Comparison of ENCODE assay signal across 17 mouse cellular contexts in the genomic region with DNA sequence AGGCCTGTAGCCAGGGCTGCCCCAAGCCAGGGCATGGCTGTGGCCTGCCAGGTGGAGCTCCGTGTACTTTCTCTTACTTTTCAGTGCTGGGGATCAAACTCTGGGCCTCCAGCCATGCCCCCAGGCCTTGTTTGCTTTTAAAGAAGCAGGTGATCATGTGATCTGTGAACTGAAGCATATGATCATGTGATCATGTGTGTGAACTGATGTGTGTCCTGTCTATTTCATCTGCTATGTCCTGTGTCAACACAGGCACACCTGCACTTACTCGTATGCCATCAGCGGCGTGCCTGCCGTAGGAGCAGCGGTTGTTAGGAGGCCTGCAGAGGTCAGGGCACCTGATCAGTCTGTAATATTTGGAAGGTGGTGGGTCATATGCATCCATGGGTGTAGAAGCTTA. TPM values are rescaled to one million over a fixed set of nuclear protein-coding genes. Genes with fewer than 3 reads are reported as not detected.
DNase-seq lines count a peak whose midpoint lies in the region; ATAC-seq and TF ChIP-seq lines count a peak whose summit lies in the region.
"Had no signal": no experiment of that assay in that cellular context is flagged by ENCODE, and none has a peak within 500 bp of the region (broad histone marks: within the 10 kb centered on the region; RNA-seq: fewer than 3 reads in every experiment).

No protein-coding gene starts in this region.

- no peak for ATAC-seq in heart, embryonic 15.5 days (replicated peaks; ENCODE audit: insufficient number of reproducible peaks, insufficient read depth, low FRiP score, low read depth)
- ATAC-seq in liver, embryonic 12.5 days = no peak

- H3K4me3 ChIP-seq in heart, embryonic 15.5 days = no peak overlapping the region
- no peak overlapping the region for H3K4me3 ChIP-seq in liver, adult 2 months (ENCODE audit: insufficient read depth, low read depth, low read length)
- no peak overlapping the region for H3K4me3 ChIP-seq in liver, embryonic 12.5 days
- H3K4me3 ChIP-seq in CH12.LX (replicated peaks in 1 of 3; ENCODE audit: low read depth in 2 of 3, low read length in 2 of 3, poor library complexity in 1 of 3) = peak overlapping the region in 1 of 3 experiments; percentile 47
- no peak overlapping the region for H3K4me3 ChIP-seq in brown adipose tissue, adult 24 weeks (ENCODE audit: insufficient read depth, low read depth, low read length)
- H3K4me3 ChIP-seq: lung, embryonic 15.5 days; midbrain, embryonic 15.5 days had no signal

- peaks cover 18% of the 10 kb centered on the region for H3K36me3 ChIP-seq in heart, embryonic 15.5 days
- 0 out of 2 replicates have a peak, but pooled peaks cover 3% of the 10 kb centered on the region for H3K36me3 ChIP-seq in liver, adult 2 months (ENCODE audit: control insufficient read depth, insufficient read depth, low read length)
- peaks cover 90% of the 10 kb centered on the region for H3K36me3 ChIP-seq in liver, embryonic 12.5 days
- peaks cover 54 to 86% of the 10 kb centered on the region in 2 experiments for H3K36me3 ChIP-seq in CH12.LX (replicated peaks in 1 of 2; ENCODE audit: control insufficient read depth in 1 of 2, insufficient read depth in 1 of 2, low read length in 1 of 2)

- no peaks in the 10 kb centered on the region for H3K27me3 ChIP-seq in heart, embryonic 15.5 days
- H3K27me3 ChIP-seq in liver, adult 2 months (ENCODE audit: control insufficient read depth, insufficient read depth, low read length) = no peaks in the 10 kb centered on the region
- H3K27me3 ChIP-seq in liver, embryonic 12.5 days (replicated peaks) = no peaks in the 10 kb centered on the region
- no peaks in the 10 kb centered on the region for H3K27me3 ChIP-seq in CH12.LX (replicated peaks)
- H3K27me3 ChIP-seq: lung, embryonic 15.5 days; midbrain, embryonic 15.5 days; Patski had no signal

- H3K79me2 ChIP-seq in liver, adult 2 months (ENCODE audit: control insufficient read depth, insufficient read depth, low read length) = peaks cover 23% of the 10 kb centered on the region; the same call in 1 of the 2 replicates
- H3K79me2 ChIP-seq in CH12.LX (replicated peaks; ENCODE audit: control insufficient read depth, extremely low read depth, insufficient read depth, poor library complexity, severe bottlenecking) = peaks cover 38% of the 10 kb centered on the region

- H3K4me1 ChIP-seq in heart, embryonic 15.5 days (replicated peaks) = peaks cover 50% of the 10 kb centered on the region
- H3K4me1 ChIP-seq in liver, adult 2 months (ENCODE audit: control insufficient read depth, insufficient read depth, low read length) = peaks cover 52% of the 10 kb centered on the region
- H3K4me1 ChIP-seq in liver, embryonic 12.5 days = peaks cover 10% of the 10 kb centered on the region; the same call in 1 of the 2 replicates
- H3K4me1 ChIP-seq in CH12.LX (ENCODE audit: control insufficient read depth in 1 of 2, insufficient read depth in 2 of 2) = peaks cover 8 to 59% of the 10 kb centered on the region in 2 experiments
- H3K4me1 ChIP-seq in brown adipose tissue, adult 24 weeks (ENCODE audit: control insufficient read depth, insufficient read depth, insufficient read length, low read length) = peaks cover 14% of the 10 kb centered on the region

- H3K9me3 ChIP-seq in heart, embryonic 15.5 days (replicated peaks) = no peaks in the 10 kb centered on the region
- no peaks in the 10 kb centered on the region for H3K9me3 ChIP-seq in liver, embryonic 12.5 days (replicated peaks)
- no peaks in the 10 kb centered on the region for H3K9me3 ChIP-seq in CH12.LX (replicated peaks; ENCODE audit: low read length)
- H3K9me3 ChIP-seq: lung, embryonic 15.5 days; midbrain, embryonic 15.5 days had no signal

- peak overlapping the region; percentile 74 for H3K27ac ChIP-seq in heart, embryonic 15.5 days
- peak overlapping the region; percentile 53 for H3K27ac ChIP-seq in liver, adult 2 months (replicated peaks; ENCODE audit: insufficient read depth, low read depth, low read length)
- no peak overlapping the region for H3K27ac ChIP-seq in liver, embryonic 12.5 days
- H3K27ac ChIP-seq in CH12.LX (ENCODE audit: insufficient read depth, low read depth) = peak overlapping the region; percentile 71
- H3K27ac ChIP-seq in brown adipose tissue, adult 24 weeks (replicated peaks; ENCODE audit: low read depth, low read length) = 0 out of 2 replicates have a peak overlapping the region, but pooled peaks have one; percentile 8
- H3K27ac ChIP-seq: hindbrain, embryonic 14.5 days; kidney, postnatal 0 days; midbrain, embryonic 15.5 days had no signal

- no peak overlapping the region for H3K9ac ChIP-seq in heart, embryonic 15.5 days
- no peak overlapping the region for H3K9ac ChIP-seq in liver, adult 2 months (ENCODE audit: low read depth, low read length)
- no peak overlapping the region for H3K9ac ChIP-seq in liver, embryonic 12.5 days
- no peak overlapping the region for H3K9ac ChIP-seq in CH12.LX (ENCODE audit: insufficient read depth, low read depth)
- H3K9ac ChIP-seq: hindbrain, embryonic 14.5 days; lung, embryonic 15.5 days; midbrain, embryonic 15.5 days had no signal

- no peak for TF ChIP-seq RAD21 in CH12.LX (IDR thresholded peaks at IDR 0.05; ENCODE audit: low read depth, low read length)

- H3K4me2 ChIP-seq in heart, embryonic 15.5 days = no peak overlapping the region
- no peak overlapping the region for H3K4me2 ChIP-seq in liver, embryonic 12.5 days
- peak overlapping the region; percentile 34; the same call in 1 of the 2 replicates for H3K4me2 ChIP-seq in CH12.LX (ENCODE audit: insufficient read depth, low read depth, poor library complexity, severe bottlenecking)
- H3K4me2 ChIP-seq: hindbrain, embryonic 14.5 days; lung, embryonic 15.5 days; midbrain, embryonic 15.5 days had no signal

- in situ Hi-C loops in CH12.LX (cut with MboI; ENCODE audit: low pct_ligation_motif_present, low pct_unique_long_range_greater_than_20kb, low sequenced_read_pairs) = loop anchor here (25.0 kb wide), 1 partner anchor 253 kb away; no protein-coding TSS in a partner anchor

- TF ChIP-seq CTCF in liver, adult 2 months (IDR thresholded peaks at IDR 0.05; ENCODE audit: low read depth, low read length) = no peak
- TF ChIP-seq CTCF in CH12.LX (conservative IDR thresholded peaks at IDR 0.05 in 1 of 2, IDR thresholded peaks at IDR 0.05 in 1 of 2; ENCODE audit: low read depth in 2 of 2, low read length in 2 of 2) = no peak

- no peak for TF ChIP-seq POLR2A in liver, adult 2 months (IDR thresholded peaks at IDR 0.05; ENCODE audit: extremely low read depth, insufficient read depth, low read length)
- no peak for TF ChIP-seq POLR2A in CH12.LX (IDR thresholded peaks at IDR 0.05; ENCODE audit: low read depth, low read length)

- DNase-seq in heart, adult 18-20 months = no peak
- DNase-seq in liver, adult 2 months (ENCODE audit: extremely low read depth, low read depth, low spot score) = peak; percentile 92
- peak; percentile 52 for DNase-seq in CH12.LX (ENCODE audit: extremely low read depth)
- no peak for DNase-seq in adrenal gland, postnatal 10 days
- DNase-seq in left cerebral cortex, adult 18-20 months (ENCODE audit: low spot score in 2 of 2) = no peak
- DNase-seq: cerebellum, postnatal 25 days; gastrocnemius, postnatal 36 days; thymus, postnatal 36 days had no signal

- no peak for TF ChIP-seq EP300 in CH12.LX (IDR thresholded peaks at IDR 0.05; ENCODE audit: low read length)

- dilution Hi-C loops in CH12.LX (cut with MboI; ENCODE audit: extremely low pct_ligation_motif_present, extremely low pct_unique_long_range_greater_than_20kb, low sequenced_read_pairs) = no loop called here

- 74% methylated on average over 6 of the region's 6 CpGs for WGBS in heart, embryonic 15.5 days
- 24% methylated on average over 6 of the region's 6 CpGs for WGBS in liver, adult 2 months
- 90% methylated on average over 6 of the region's 6 CpGs for WGBS in liver, embryonic 12.5 days (ENCODE audit: insufficient replicate concordance)

RNA-seq across cellular contexts. Expression of gene Ube2g2, which starts 11.9 kb away (rescaled TPM):
- polyA plus RNA-seq in heart, embryonic 15.5 days (2015; fragmentation: Nextera tagmentation; extraction: Ambion mirVana) = 66.3 and 85.1 TPM in 2 replicates
- 10 to 100 TPM; 80.9 to 82.8 TPM for total RNA-seq in heart, adult 18-20 months (2021)
- 21.6 and 22.3 TPM in 2 replicates for total RNA-seq in liver, adult 2 months (2014; rRNA removed)
- polyA plus RNA-seq in liver, adult 2 months (2012; rRNA removed) = 30.4 and 34.2 TPM in 2 replicates
- polyA plus RNA-seq in liver, embryonic 12.5 days (2016; fragmentation: Nextera tagmentation; extraction: Ambion mirVana) = 55.7 and 59.9 TPM in 2 replicates
- total RNA-seq in CH12.LX (2012; rRNA removed) (28.7 and 41.2 TPM in 2 replicates), CH12.LX (2014; rRNA removed) (32.6 and 40.8 TPM in 2 replicates)
- 59.4 and 72.2 TPM in 2 replicates for polyA plus RNA-seq in CH12.LX (2012; ENCODE audit: insufficient read length, low read depth)
- polyA plus RNA-seq in brown adipose tissue, adult 24 weeks (2012; ENCODE audit: insufficient read depth, insufficient read length, missing spikeins) = 23.3 and 26.1 TPM in 2 replicates
- total RNA-seq in adrenal gland, postnatal 10 days (2021) = 10 to 100 TPM; 44.4 to 46.1 TPM
- total RNA-seq in left cerebral cortex, adult 18-20 months (2021) = 10 to 100 TPM; 46.1 to 53.8 TPM

RNA-seq across cellular contexts. Expression of gene Gm49325, which starts 28.0 kb away (rescaled TPM):
- polyA plus RNA-seq in heart, embryonic 15.5 days (2015; fragmentation: Nextera tagmentation; extraction: Ambion mirVana) = 0.60 and 3.9 TPM in 2 replicates
- total RNA-seq in heart, adult 18-20 months (2021) = 10 to 100 TPM; 15.5 to 15.7 TPM
- 0.47 TPM in 1 of 2 replicates, not detected in the other for total RNA-seq in liver, adult 2 months (2014; rRNA removed)
- polyA plus RNA-seq in liver, adult 2 months (2012; rRNA removed) = not detected in 2 replicates
- 5.1 TPM in 1 of 2 replicates, not detected in the other for polyA plus RNA-seq in liver, embryonic 12.5 days (2016; fragmentation: Nextera tagmentation; extraction: Ambion mirVana)
- total RNA-seq in CH12.LX (2012; rRNA removed) (0.55 TPM in 1 of 2 replicates, not detected in the other), CH12.LX (2014; rRNA removed) (1.1 TPM in 1 of 2 replicates, not detected in the other)
- polyA plus RNA-seq in CH12.LX (2012; ENCODE audit: insufficient read length, low read depth) = 26.9 and 54.0 TPM in 2 replicates
- 16.0 and 45.5 TPM in 2 replicates for polyA plus RNA-seq in brown adipose tissue, adult 24 weeks (2012; ENCODE audit: insufficient read depth, insufficient read length, missing spikeins)
- 10 to 100 TPM; 22.3 to 30.4 TPM for total RNA-seq in adrenal gland, postnatal 10 days (2021)
- total RNA-seq in left cerebral cortex, adult 18-20 months (2021) = 10 to 100 TPM; 12.9 to 13.0 TPM
- polyA plus RNA-seq: midbrain, embryonic 15.5 days had no signal

RNA-seq across cellular contexts. Expression of gene Sumo3, which starts 28.1 kb away (rescaled TPM):
- polyA plus RNA-seq in heart, embryonic 15.5 days (2015; fragmentation: Nextera tagmentation; extraction: Ambion mirVana) = 138 and 169 TPM in 2 replicates
- 10 to 100 TPM; 81.7 to 82.3 TPM for total RNA-seq in heart, adult 18-20 months (2021)
- 59.6 and 108 TPM in 2 replicates for total RNA-seq in liver, adult 2 months (2014; rRNA removed)
- polyA plus RNA-seq in liver, adult 2 months (2012; rRNA removed) = 170 and 226 TPM in 2 replicates
- polyA plus RNA-seq in liver, embryonic 12.5 days (2016; fragmentation: Nextera tagmentation; extraction: Ambion mirVana) = 138 and 146 TPM in 2 replicates
- total RNA-seq in CH12.LX (2012; rRNA removed) (54.4 and 57.2 TPM in 2 replicates), CH12.LX (2014; rRNA removed) (81.2 TPM in 2 replicates)
- 87.9 and 130 TPM in 2 replicates for polyA plus RNA-seq in CH12.LX (2012; ENCODE audit: insufficient read length, low read depth)
- 58.1 and 84.9 TPM in 2 replicates for polyA plus RNA-seq in brown adipose tissue, adult 24 weeks (2012; ENCODE audit: insufficient read depth, insufficient read length, missing spikeins)
- 100 to 1,000 TPM; 119 to 125 TPM for total RNA-seq in adrenal gland, postnatal 10 days (2021)
- total RNA-seq in left cerebral cortex, adult 18-20 months (2021) = 100 to 1,000 TPM; 165 to 172 TPM

RNA-seq across cellular contexts. Expression of gene Tspear, which starts 52.4 kb away (rescaled TPM):
- 0.42 TPM in 1 of 2 replicates, not detected in the other for polyA plus RNA-seq in heart, embryonic 15.5 days (2015; fragmentation: Nextera tagmentation; extraction: Ambion mirVana)
- not detected for total RNA-seq in heart, adult 18-20 months (2021)
- total RNA-seq in liver, adult 2 months (2014; rRNA removed) = 0.07 and 0.09 TPM in 2 replicates
- polyA plus RNA-seq in liver, adult 2 months (2012; rRNA removed) = 0.12 and 0.50 TPM in 2 replicates
- 0.05 TPM in 1 of 2 replicates, not detected in the other for polyA plus RNA-seq in liver, embryonic 12.5 days (2016; fragmentation: Nextera tagmentation; extraction: Ambion mirVana)
- total RNA-seq in CH12.LX (2012; rRNA removed) = 0.17 and 0.42 TPM in 2 replicates
- 0.09 TPM in 1 of 2 replicates, not detected in the other for total RNA-seq in CH12.LX (2014; rRNA removed)
- polyA plus RNA-seq in CH12.LX (2012; ENCODE audit: insufficient read length, low read depth) = 0.11 TPM in 1 of 2 replicates, not detected in the other
- not detected in 2 replicates for polyA plus RNA-seq in brown adipose tissue, adult 24 weeks (2012; ENCODE audit: insufficient read depth, insufficient read length, missing spikeins)
- under 1 TPM; 0.27 to 0.64 TPM for total RNA-seq in adrenal gland, postnatal 10 days (2021)
- total RNA-seq in left cerebral cortex, adult 18-20 months (2021) = under 1 TPM; 0.14 to 0.19 TPM
- total RNA-seq: gastrocnemius, postnatal 36 days; layer of hippocampus, adult 8-10 months had no signal
- polyA plus RNA-seq: Patski had no signal

RNA-seq across cellular contexts. Expression of gene Pttg1ip, which starts 52.5 kb away (rescaled TPM):
- 105 and 125 TPM in 2 replicates for polyA plus RNA-seq in heart, embryonic 15.5 days (2015; fragmentation: Nextera tagmentation; extraction: Ambion mirVana)
- total RNA-seq in heart, adult 18-20 months (2021) = 100 to 1,000 TPM; 132 to 150 TPM
- 146 and 168 TPM in 2 replicates for total RNA-seq in liver, adult 2 months (2014; rRNA removed)
- polyA plus RNA-seq in liver, adult 2 months (2012; rRNA removed) = 218 and 238 TPM in 2 replicates
- polyA plus RNA-seq in liver, embryonic 12.5 days (2016; fragmentation: Nextera tagmentation; extraction: Ambion mirVana) = 68.8 and 72.8 TPM in 2 replicates
- 20.7 and 21.7 TPM in 2 replicates for total RNA-seq in CH12.LX (2012; rRNA removed)
- total RNA-seq in CH12.LX (2014; rRNA removed) = 24.2 and 25.3 TPM in 2 replicates
- polyA plus RNA-seq in CH12.LX (2012; ENCODE audit: insufficient read length, low read depth) = 18.9 and 20.3 TPM in 2 replicates
- 88.8 and 92.4 TPM in 2 replicates for polyA plus RNA-seq in brown adipose tissue, adult 24 weeks (2012; ENCODE audit: insufficient read depth, insufficient read length, missing spikeins)
- total RNA-seq in adrenal gland, postnatal 10 days (2021) = 100 to 1,000 TPM; 160 to 178 TPM
- total RNA-seq in left cerebral cortex, adult 18-20 months (2021) = 10 to 100 TPM; 67.0 to 72.0 TPM

Comparison
In these comparisons a context has a peak if more than half of its experiments do, and no peak if none do; other contexts are left out.
1. DNase-seq: peak in liver, adult 2 months (single experiment) and CH12.LX (single experiment); none in heart, adult 18-20 months (0 of 2), adrenal gland, postnatal 10 days (single experiment) and left cerebral cortex, adult 18-20 months (0 of 2).